Mouse (Mus musculus): Measurements from ENCODE around the gene Unc80. TPM values are rescaled to one million over a fixed set of nuclear protein-coding genes. Genes with fewer than 3 reads are reported as not detected.

Unc80 gene
- polyA plus RNA-seq, 1 experiment from 2014 or later: 0.70 TPM

- Histone ChIP-seq H3K9me3 (no peaks in the 10 kb centered on the region), H3K27me3 (no peaks in the 10 kb centered on the region), H3K9ac (no peak overlapping the region), H3K4me2 (no peak overlapping the region), H3K4me3 (replicated peaks) (no peak overlapping the region), H3K27ac (no peak overlapping the region), H3K4me1 (peaks cover 8% of the 10 kb centered on the region; the same call in 1 of the 2 replicates), H3K36me3 (replicated peaks) (no peaks in the 10 kb centered on the region)
- no peak for ATAC-seq (ENCODE audit: low FRiP score)
- 93% methylated on average over 6 of the region's 6 CpGs for WGBS
Observed at GRCm38 (mm10) chr1:66649568-66649967, 181.4 kb downstream of the Unc80 start.

DNA sequence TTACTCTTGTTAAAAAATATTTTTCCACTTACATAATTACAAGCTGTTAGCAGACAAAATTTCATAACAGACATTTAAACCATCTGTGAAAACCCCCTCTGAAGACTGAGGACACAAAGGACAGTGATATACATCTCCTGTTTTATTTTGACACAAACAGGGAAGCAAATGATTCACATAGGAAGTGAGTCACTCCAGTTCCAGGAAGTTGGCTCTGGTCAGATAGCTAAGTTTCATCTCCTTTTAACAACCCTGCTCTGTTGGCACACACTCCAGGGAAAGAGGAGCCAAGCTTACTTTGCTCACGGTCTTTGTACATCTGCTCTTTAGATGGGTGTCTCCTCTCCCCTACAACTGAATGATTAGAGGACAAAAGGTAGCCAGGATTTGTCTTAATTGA, 181.8 kb downstream of the Unc80 start:
- 39% methylated on average over 1 of the region's 1 CpGs for WGBS
- Histone ChIP-seq H3K4me1 (peaks cover 9% of the 10 kb centered on the region), H3K36me3 (replicated peaks) (no peaks in the 10 kb centered on the region), H3K4me2 (no peak overlapping the region), H3K9me3 (no peaks in the 10 kb centered on the region), H3K27me3 (no peaks in the 10 kb centered on the region), H3K4me3 (replicated peaks) (no peak overlapping the region), H3K27ac (no peak overlapping the region), H3K9ac (no peak overlapping the region)
- ATAC-seq (ENCODE audit: low FRiP score): no peak

- 25% methylated on average over 4 of the region's 4 CpGs for WGBS
- ATAC-seq (ENCODE audit: low FRiP score): peak; percentile 97
- H3K4me2 ChIP-seq: 0 out of 2 replicates have a peak overlapping the region, but pooled peaks have one; percentile 8
- peak overlapping the region; percentile 59 for H3K27ac ChIP-seq
- no peak overlapping the region for H3K4me3 ChIP-seq (replicated peaks)
- no peak overlapping the region for H3K9ac ChIP-seq
- no peaks in the 10 kb centered on the region for H3K36me3 ChIP-seq (replicated peaks)
- H3K9me3 ChIP-seq: no peaks in the 10 kb centered on the region
- H3K4me1 ChIP-seq: peaks cover 12% of the 10 kb centered on the region
- no peaks in the 10 kb centered on the region for H3K27me3 ChIP-seq
Observed at GRCm38 (mm10) chr1:66655119-66655746, 187.1 kb downstream of the Unc80 start.

- H3K9me3 ChIP-seq: no peaks in the 10 kb centered on the region
- no peak overlapping the region for H3K4me2 ChIP-seq
- peaks cover 12% of the 10 kb centered on the region for H3K4me1 ChIP-seq
- no peak overlapping the region for H3K27ac ChIP-seq
- no peak overlapping the region for H3K4me3 ChIP-seq (replicated peaks)
- H3K27me3 ChIP-seq: no peaks in the 10 kb centered on the region
- H3K9ac ChIP-seq: no peak overlapping the region
- ATAC-seq (ENCODE audit: low FRiP score): peak; percentile 74
- H3K36me3 ChIP-seq (replicated peaks): no peaks in the 10 kb centered on the region
Observed at GRCm38 (mm10) chr1:66655747-66656119, 187.6 kb downstream of the Unc80 start.

DNA sequence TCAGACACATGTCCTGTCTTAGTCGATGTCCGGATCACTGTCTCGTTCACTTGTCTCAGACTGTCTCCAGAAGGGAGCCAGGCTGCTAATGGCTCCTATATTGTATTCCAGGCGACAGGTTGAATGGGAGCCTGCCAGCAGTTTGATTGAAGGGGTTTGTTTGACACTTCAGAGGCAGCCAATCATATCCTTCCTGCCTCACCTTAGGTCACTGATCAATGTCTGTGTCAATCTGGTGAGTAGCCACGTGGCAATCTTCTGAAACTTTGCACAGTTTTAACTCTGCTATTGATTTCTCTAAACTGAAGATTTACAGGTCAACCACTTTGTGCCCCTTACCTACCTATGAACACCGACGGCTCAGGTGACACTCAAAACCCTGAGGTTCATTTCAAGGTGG, 203.3 kb downstream of the Unc80 start:
- no peak overlapping the region for H3K27ac ChIP-seq
- H3K36me3 ChIP-seq (replicated peaks): no peaks in the 10 kb centered on the region
- WGBS: 65% methylated on average over 7 of the region's 7 CpGs
- no peak overlapping the region for H3K4me2 ChIP-seq
- H3K4me1 ChIP-seq: no peaks in the 10 kb centered on the region
- H3K9me3 ChIP-seq: no peaks in the 10 kb centered on the region
- H3K9ac ChIP-seq: no peak overlapping the region
- ATAC-seq (ENCODE audit: low FRiP score): no peak
- H3K27me3 ChIP-seq: no peaks in the 10 kb centered on the region
- H3K4me3 ChIP-seq (replicated peaks): no peak overlapping the region

DNA sequence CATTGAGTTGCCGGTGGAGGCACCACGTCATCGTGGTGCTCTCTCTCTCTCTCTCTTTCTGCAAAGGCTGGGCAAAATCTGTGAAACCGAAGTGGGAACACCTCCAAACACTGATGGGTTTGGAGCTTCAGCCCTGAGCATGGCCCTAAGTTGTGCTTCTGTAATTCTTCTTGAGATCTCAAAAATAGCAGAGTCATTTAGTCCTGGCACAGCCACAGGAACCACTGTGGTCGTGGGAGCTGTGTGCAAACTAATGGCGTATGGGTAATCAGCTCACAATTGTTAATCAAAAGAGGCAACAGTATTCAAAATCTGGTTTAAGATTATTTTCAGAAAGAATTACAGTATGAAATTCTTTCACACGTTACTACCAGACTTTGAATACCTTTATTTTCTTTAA, 204.6 kb downstream of the Unc80 start:
- no peaks in the 10 kb centered on the region for H3K4me1 ChIP-seq
- no peak overlapping the region for H3K4me2 ChIP-seq
- no peaks in the 10 kb centered on the region for H3K9me3 ChIP-seq
- no peaks in the 10 kb centered on the region for H3K27me3 ChIP-seq
- H3K9ac ChIP-seq: no peak overlapping the region
- no peak overlapping the region for H3K27ac ChIP-seq
- no peak for ATAC-seq (ENCODE audit: low FRiP score)
- no peak overlapping the region for H3K4me3 ChIP-seq (replicated peaks)
- WGBS: 84% methylated on average over 7 of the region's 7 CpGs
- no peaks in the 10 kb centered on the region for H3K36me3 ChIP-seq (replicated peaks)

DNA sequence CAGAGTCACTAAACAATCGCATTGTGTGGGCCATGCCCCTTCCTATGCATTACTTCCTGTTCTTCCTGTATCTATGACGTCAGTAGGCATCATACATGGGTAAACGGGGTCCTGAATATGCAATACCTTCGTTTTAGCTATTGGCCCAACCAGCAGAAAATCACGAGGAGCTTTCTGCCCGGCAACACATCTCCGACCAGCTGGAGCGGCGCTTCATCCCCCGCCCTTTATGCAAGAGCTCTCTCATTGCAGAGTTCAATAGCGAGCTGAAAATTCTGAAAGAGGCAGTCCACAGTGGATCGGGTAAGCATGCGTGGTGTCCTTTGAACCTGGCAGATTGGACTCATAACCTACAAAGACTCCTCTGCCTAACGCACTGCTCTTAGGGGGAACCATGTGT, 209.8 kb downstream of the Unc80 start:
- WGBS: 66% methylated on average over 14 of the region's 14 CpGs
- no peaks in the 10 kb centered on the region for H3K4me1 ChIP-seq
- no peaks in the 10 kb centered on the region for H3K9me3 ChIP-seq

DNA sequence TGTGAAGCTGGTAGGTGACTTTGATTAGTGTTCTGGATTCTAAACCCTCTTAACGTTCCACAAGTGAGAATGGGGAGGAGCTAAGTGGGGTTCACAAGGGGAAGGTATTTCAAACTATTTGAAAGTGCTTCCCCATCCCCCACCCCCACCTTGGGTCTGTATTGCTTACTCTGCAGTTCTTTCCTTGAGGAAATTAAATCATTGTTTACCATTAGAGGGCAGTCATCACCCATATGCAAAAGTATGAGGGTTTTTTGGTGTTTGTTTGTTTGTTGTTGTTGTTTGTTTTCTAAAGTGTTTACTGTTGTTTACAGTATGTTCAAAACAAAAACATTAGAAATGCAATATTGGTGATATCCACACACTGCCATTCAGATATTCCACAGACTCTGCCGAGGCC, 210.5 kb downstream of the Unc80 start:
- H3K36me3 ChIP-seq (replicated peaks): no peaks in the 10 kb centered on the region
- no peak for ATAC-seq (ENCODE audit: low FRiP score)

More for the DNA sequence above, 209.8 kb downstream of the Unc80 start:
- H3K27me3 ChIP-seq: no peaks in the 10 kb centered on the region
- no peak overlapping the region for H3K4me2 ChIP-seq
- H3K27ac ChIP-seq: no peak overlapping the region
- H3K4me3 ChIP-seq (replicated peaks): no peak overlapping the region
- H3K9ac ChIP-seq: no peak overlapping the region
- no peak for ATAC-seq (ENCODE audit: low FRiP score)
- no peaks in the 10 kb centered on the region for H3K36me3 ChIP-seq (replicated peaks)

GRCm38 (mm10) chr1:66682974-66683373, 214.8 kb downstream of the Unc80 start:
- 89% methylated on average over 5 of the region's 5 CpGs for WGBS
- Histone ChIP-seq H3K4me1 (no peaks in the 10 kb centered on the region), H3K4me2 (no peak overlapping the region)

More for the DNA sequence above, 210.5 kb downstream of the Unc80 start:
- 44% methylated on average over 2 of the region's 2 CpGs for WGBS
- Histone ChIP-seq H3K4me1 (no peaks in the 10 kb centered on the region), H3K9me3 (no peaks in the 10 kb centered on the region), H3K27ac (no peak overlapping the region), H3K4me3 (replicated peaks) (no peak overlapping the region), H3K4me2 (no peak overlapping the region), H3K27me3 (no peaks in the 10 kb centered on the region), H3K9ac (no peak overlapping the region)

GRCm38 (mm10) chr1:66691772-66692171, 223.6 kb downstream of the Unc80 start:
- H3K27me3 ChIP-seq: no peaks in the 10 kb centered on the region
- no peak for ATAC-seq (ENCODE audit: low FRiP score)
- H3K4me1 ChIP-seq: no peaks in the 10 kb centered on the region
- H3K36me3 ChIP-seq (replicated peaks): no peaks in the 10 kb centered on the region
- no peak overlapping the region for H3K9ac ChIP-seq
- no peak overlapping the region for H3K4me3 ChIP-seq (replicated peaks)
- H3K4me2 ChIP-seq: no peak overlapping the region
- no peaks in the 10 kb centered on the region for H3K9me3 ChIP-seq
- WGBS: 68% methylated on average over 3 of the region's 3 CpGs
- no peak overlapping the region for H3K27ac ChIP-seq

More at GRCm38 (mm10) chr1:66682974-66683373, 214.8 kb downstream of the Unc80 start:
- no peaks in the 10 kb centered on the region for H3K27me3 ChIP-seq
- H3K36me3 ChIP-seq (replicated peaks): no peaks in the 10 kb centered on the region
- H3K4me3 ChIP-seq (replicated peaks): no peak overlapping the region
- no peak overlapping the region for H3K9ac ChIP-seq
- no peak overlapping the region for H3K27ac ChIP-seq
- no peak for ATAC-seq (ENCODE audit: low FRiP score)
- H3K9me3 ChIP-seq: no peaks in the 10 kb centered on the region

GRCm38 (mm10) chr1:66692308-66692707, 224.1 kb downstream of the Unc80 start:
- Histone ChIP-seq H3K9ac (no peak overlapping the region), H3K36me3 (replicated peaks) (no peaks in the 10 kb centered on the region), H3K27me3 (no peaks in the 10 kb centered on the region), H3K27ac (no peak overlapping the region), H3K9me3 (no peaks in the 10 kb centered on the region), H3K4me1 (no peaks in the 10 kb centered on the region), H3K4me2 (no peak overlapping the region), H3K4me3 (replicated peaks) (no peak overlapping the region)
- ATAC-seq (ENCODE audit: low FRiP score): no peak
- 71% methylated on average over 1 of the region's 1 CpGs for WGBS

GRCm38 (mm10) chr1:66692780-66693392, 224.7 kb downstream of the Unc80 start:
- H3K27me3 ChIP-seq: no peaks in the 10 kb centered on the region
- no peaks in the 10 kb centered on the region for H3K4me1 ChIP-seq
- no peak overlapping the region for H3K4me3 ChIP-seq (replicated peaks)
- H3K4me2 ChIP-seq: no peak overlapping the region
- no peak overlapping the region for H3K9ac ChIP-seq
- no peak overlapping the region for H3K27ac ChIP-seq
- no peak for ATAC-seq (ENCODE audit: low FRiP score)
- H3K9me3 ChIP-seq: no peaks in the 10 kb centered on the region
- no peaks in the 10 kb centered on the region for H3K36me3 ChIP-seq (replicated peaks)
- 63% methylated on average over 8 of the region's 8 CpGs for WGBS

GRCm38 (mm10) chr1:66694266-66694665, 226.1 kb downstream of the Unc80 start:
- no peak for ATAC-seq (ENCODE audit: low FRiP score)
- 85% methylated on average over 5 of the region's 5 CpGs for WGBS

More at GRCm38 (mm10) chr1:66694266-66694665, 226.1 kb downstream of the Unc80 start:
- no peaks in the 10 kb centered on the region for H3K9me3 ChIP-seq
- no peak overlapping the region for H3K27ac ChIP-seq
- H3K4me1 ChIP-seq: no peaks in the 10 kb centered on the region
- no peak overlapping the region for H3K4me2 ChIP-seq
- no peaks in the 10 kb centered on the region for H3K36me3 ChIP-seq (replicated peaks)
- no peak overlapping the region for H3K4me3 ChIP-seq (replicated peaks)
- H3K9ac ChIP-seq: no peak overlapping the region
- no peaks in the 10 kb centered on the region for H3K27me3 ChIP-seq

All from forebrain, embryonic 12.5 days (tissue).